Mouse (Mus musculus) megakaryocyte progenitor cell, adult 5-6 weeks (primary cell): ENCODE data around the gene Irf5. TPM values are rescaled to one million over a fixed set of nuclear protein-coding genes. Genes with fewer than 3 reads are reported as not detected.

ENCODE experiments used
- ATAC-seq: replicated peaks from 2 replicates; pipeline ENCODE4 v1.8.0; 2016; ENCODE audit warnings: mild to moderate bottlenecking, moderate TSS enrichment, inconsistent platforms; ENCODE audit not compliant: poor library complexity
- total RNA-seq, 2 experiments: library from RNA; stranded (forward) in 1 of 2; stranded (reverse) in 1 of 2; fragments of 157-497, 149-512 nt in 1 of 2; fragments of 200-1000 nt in 1 of 2; gene quantifications; 2 replicates each; pipeline versions ENCODE4 v1.2.3 to v1.2.4; 2015 to 2017

Gene Irf5
- total RNA-seq (2015) (6.1 and 11.5 TPM in 2 replicates), total RNA-seq (2017) (14.4 and 18.1 TPM in 2 replicates)

DNA sequence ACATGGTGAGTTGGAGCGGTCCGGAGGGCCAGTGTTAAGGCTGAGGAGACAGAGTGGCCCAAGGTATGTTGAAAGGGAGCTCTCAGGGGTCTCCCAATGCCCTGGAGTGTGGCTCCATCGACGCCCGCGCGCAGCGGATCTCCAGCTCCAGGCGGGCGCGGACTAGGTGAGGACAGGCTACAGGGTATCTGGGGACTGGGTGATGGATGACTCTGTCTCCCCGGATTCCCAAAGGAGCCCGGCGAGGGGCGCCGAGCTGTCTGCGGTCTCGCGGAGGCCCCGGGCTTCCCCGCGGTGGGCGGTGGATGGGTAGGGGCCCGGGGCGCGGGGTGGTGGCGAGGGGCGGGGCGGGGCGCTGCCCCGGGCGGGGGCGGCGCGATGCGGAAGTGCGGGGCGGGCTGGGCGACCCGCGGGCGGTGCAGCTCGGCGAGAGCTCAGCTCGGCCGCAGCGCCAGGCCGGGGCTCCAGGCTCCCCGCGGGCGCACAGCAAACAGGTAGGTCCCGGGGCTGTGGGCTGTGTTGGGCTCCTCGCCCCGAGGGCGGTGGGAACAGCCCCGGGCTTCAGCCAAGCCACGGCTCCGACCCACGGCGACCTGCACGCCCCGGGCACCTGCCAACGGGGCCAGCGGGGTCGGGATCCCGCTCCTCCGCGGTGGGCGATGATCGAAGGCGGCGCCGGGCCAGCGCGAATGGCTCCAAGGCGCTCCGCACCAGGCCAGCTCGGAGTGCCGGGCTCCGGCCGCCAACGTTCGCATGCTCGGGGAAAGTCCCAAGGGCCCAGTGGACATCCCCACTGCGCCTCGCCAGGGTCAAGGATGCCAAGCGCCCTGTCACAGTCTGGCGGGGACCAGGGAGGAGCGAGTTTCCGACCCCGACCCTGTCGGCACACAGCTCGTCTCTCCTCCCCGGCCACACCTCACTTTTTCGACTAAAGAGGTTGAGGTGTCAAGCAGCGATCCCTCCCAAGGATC, at the start of gene Irf5:
Gene Irf5, plus strand, starts transcription at position 345 of the 971 bp plus-strand sequence.
- no peak for ATAC-seq

DNA sequence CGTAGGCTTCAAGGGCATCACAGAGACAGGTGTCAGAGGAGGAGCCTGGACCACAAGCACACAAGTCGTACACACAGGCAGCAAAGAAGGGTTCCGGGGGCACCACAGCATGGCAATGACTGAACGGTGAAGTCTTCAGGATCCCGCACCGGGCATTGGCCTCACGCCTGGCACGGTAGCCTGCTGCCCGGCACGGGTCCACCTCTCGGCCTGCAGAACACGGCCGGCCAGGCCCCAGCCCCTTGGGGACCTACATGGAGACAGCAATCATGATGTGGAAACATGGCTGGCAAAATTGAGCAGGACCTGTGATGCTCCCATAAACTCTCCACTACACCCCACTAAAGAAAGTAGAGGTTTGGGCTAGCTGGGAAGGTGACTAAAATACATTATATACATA, 43.7 kb upstream of the Irf5 start:
- ATAC-seq, result no peak

DNA sequence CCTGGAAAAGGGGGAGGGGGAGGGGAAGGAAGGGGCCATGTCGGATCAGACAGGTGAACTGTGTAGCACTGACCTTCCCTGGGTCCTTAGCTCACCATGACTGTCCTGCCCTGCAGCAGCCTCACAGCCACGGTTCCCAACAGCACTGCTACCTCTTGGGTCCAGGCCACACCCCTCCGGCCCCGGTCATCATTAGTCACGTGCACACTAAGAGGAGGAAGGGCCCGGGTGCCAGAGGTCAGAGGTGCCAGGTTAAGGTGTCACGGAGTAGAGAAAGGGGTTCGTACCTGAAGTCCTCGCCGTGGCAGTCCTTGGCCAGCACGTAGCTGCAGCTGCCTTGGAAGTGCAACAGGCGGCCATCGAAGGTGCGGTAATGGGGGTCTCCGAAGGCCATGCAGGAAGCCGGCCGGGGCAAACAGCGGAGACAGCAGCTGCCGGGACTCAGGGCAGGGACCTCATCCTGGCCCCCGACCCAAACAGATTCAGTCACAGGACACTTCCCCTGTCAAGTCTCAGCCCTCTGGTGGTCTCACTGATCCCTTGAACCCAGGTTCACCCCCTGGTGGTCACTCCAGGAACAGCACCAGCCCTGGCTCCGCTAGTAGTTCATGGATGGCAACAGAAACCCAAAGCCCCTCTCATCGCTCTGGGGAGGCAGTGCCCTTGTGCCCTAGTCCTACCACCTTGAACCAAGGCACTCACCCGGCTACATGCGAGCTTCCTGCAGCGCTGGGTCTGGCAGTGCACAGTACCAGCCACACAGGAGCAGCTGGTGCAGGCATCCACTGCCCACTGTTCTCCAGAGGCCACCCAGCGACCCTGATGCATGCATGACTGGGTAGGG, 41.5 kb upstream of the Irf5 start:
- peak; percentile 87 for ATAC-seq

DNA sequence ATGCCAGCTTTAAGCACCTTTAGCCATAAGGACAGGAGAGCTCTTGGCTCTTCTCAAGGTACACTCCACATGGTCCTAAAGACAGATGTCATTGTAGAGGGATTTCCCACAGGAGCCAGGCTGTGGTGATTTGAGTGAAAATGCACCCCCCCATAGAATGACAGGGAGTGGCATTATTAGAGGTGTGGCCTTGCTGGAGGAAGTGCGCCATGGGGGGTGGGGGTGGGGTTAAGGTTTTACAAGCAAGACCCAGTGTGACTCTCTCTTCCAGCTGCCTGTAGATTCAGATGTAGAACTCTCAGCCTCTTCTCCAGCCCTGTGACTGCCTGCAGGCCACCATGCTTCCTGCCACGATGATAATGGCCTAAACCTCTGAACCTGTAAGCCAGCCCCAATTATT, 40.5 kb upstream of the Irf5 start:
- ATAC-seq, result no peak

DNA sequence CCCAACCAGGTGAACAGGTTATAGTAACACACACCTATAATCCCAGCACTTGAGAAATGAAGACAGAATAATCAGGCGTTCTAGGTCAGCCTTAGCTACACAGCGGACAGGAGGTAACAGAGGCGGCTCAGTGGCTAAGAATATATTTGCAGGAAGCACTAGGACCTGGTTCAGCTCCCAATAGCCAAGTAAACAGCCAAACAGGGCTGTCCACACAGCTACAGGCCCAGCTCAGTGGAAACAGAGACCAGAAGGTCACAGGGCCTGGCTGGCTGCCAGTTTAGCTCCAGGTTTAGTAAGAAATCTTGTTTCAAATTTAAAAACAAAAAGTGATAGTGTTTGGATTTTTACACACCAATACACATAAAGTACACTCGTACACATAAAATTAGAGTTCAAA, 32.3 kb upstream of the Irf5 start:
- ATAC-seq, result no peak

DNA sequence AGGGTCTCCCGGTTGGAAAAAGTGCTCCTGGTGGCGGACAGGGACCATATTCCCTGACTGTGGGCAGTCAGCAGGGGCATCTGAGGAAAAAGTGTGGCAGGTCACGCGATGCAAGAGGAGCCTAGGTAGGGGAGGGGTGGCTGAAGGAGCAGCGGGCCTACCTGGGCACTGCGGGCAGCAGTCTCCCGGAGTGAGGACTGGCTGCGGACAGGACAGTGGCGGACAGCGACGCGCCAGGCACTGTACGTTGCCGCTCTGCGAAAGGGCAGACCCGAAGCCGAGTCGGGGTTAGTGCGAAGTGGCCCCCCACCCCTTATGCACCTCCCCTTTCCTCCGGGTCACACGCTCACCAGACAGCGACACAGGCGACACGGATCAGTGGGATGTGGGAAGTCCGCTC, 30.2 kb upstream of the Irf5 start:
- ATAC-seq, result no peak

DNA sequence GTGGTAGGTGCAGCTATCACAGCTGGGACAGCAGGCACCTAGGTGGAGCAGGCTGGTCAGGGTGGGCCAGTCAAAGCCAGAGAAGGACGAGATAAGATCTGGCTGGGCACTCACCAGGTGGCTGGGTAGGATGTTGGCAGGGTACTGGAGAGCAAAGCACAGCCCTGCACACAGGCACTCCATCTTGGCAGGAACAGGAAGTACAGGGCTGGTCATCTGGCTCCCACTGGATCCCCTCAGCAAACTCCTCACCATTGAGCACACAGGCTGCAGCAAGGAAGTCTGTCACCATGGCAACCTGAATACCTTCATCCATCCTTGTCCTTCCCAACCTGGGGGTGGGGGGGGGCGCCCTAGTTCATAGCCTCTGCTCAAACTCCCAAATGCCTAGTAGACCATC, 28.6 kb upstream of the Irf5 start:
- no peak for ATAC-seq

DNA sequence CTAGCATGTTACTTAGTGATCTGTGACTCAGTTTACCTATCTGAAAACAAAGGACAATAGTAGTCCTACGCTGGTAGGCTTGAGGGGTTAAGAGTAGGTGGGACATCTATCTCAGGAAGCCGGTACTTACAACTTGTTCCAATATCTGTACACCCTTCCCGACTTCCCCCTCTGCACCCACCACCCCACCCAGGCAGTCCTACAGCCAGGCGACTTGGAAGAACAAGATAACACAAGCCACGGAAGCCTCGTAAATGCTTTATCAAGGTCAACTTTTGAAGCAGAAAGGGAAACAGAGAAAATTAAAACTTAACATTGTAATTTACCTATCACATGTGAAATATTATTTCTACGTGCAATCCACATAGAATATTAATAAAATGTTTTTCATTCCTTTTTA, 26.2 kb upstream of the Irf5 start:
- ATAC-seq, result no peak

DNA sequence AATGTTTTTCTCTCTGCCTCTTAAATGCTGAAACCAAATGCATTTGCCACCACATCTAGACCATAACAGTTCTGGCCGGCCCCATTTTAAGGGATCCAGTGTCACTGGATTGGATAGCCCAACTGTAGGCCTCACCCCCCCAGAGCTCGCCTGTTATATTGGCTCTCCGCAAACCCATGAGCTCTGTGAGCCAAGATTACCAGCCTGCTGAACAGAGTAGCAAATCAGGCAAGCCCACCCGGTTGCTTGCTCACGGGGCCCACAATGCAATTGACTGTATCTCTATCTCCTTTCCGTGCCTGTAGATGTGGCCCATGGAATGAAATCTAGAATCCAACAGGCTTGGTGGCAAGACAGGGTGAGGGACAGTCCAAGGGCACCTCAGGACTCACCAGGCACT, 25.6 kb upstream of the Irf5 start:
- no peak for ATAC-seq

DNA sequence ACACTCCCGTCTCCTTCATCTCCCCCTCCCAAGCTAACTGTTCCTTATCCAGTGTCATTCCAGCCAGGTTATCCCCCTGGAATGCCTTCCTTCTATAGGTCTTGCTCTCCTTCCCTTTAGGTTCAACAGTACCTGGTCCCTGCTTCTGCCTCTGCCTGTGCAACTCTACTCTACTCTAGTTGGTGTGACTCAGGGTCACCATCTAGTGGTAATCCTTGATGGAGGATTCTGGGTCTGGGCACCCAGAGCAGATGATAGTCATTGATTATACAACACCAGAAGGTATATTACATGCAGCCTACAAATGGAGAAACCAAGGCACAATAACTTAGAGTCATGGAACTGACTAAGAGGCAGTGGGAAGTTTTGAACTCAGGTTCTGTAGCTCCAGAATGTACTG, 24.8 kb upstream of the Irf5 start:
- peak; percentile 65 for ATAC-seq

DNA sequence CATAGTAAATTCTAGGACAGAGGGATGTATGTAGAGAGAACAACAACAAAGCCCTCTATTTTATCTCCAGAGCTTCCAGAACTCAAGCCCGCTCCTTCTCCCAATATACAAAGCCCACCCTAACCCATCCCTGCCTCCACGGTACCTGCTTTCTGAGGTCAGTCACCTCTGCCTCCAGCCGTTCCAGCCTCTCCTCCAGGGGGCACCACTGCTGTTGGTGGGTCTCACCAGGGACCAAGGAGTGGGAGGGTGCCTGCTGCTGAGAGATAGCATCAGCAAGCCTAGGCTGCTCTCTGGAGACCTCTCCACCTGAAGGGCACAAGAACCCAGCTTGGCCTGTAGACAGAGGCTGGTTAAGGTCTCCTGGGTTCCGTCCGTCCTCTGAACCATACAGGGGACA, 20.9 kb upstream of the Irf5 start:
- ATAC-seq, result no peak

DNA sequence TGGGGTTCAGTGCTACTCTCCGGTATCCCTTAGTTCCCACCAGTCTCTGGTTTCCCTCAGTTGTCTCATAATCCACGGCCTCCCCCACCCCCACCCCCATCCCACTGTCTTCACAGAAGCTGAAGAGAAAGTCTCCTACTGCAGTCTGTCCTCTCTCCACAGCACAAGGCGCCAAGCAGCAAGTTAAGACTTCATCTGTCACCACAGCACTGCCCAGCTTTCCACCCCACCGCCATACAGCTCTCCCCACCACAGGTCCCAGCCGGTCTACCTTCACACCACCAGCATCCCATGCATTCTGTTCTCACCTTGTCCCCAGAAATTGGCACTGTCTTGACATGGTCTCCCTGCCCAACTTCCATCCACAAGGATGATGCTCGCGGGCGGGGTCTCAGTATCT, 19.6 kb upstream of the Irf5 start:
- no peak for ATAC-seq

DNA sequence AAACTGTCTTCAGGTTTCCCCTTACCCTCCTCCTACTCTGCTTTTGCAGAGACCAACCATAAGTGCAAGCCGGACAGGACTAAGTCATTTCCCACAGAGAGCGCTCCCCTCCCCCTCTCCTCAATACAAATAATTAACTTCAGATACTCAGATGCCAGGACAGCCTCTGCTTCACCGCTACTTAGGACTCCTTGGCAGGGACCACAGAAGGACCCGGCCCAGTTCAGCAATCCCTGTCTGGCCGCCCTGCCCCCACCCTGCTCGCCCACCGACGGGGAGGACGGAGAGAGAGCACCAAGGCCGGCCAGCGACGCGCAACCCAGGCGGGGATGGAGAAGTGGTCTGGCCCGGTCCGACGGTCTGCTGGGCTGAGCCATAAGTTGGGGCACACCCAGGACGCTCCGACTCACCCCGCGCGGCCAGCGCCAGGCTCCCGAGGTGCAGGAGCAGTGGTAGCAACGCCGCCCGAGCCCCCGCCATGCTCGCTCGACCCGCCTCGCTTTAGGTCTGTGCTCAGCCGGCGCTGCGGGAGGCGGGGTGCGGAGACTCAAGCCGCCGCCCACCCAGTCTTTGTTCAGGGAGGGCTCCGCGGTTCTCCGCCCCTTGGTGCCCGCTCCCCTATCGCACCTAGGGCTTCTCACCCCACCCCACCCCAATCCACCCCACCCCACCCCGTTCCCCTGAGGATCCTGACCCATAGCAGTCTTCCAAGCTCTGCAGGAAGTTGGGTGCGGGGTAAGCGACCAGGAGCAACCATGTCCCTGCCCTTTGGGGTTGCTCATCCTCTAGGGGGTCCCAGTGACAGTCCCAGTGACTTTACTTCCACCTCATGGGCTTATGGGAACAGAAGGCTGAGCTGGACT, 18.7 kb upstream of the Irf5 start, which contains the start of gene Kcp:
Gene Kcp, minus strand, starts transcription at position 506 of the 863 bp plus-strand sequence.
- ATAC-seq, result peak; percentile 53

DNA sequence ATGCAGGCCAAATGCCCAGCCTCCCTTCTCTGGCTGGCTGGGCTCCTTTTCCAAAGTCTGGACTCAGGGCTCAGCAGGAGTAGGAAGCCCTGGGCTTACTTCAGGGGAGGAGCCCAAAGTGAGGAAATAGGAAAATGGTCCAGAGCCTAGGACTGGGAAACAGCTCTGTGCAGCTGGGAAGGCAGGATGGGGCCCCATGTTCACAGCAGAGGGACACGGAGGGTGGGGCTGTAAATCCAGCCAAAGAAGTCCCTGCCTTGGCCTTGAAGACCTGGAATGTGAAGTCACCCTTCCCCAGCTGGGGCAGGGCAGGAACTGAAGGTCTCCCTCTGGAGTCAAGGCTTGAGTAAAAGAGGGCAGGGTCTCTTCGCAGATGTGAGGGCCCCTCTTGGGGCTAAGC, 17.3 kb upstream of the Irf5 start:
- ATAC-seq, result no peak

DNA sequence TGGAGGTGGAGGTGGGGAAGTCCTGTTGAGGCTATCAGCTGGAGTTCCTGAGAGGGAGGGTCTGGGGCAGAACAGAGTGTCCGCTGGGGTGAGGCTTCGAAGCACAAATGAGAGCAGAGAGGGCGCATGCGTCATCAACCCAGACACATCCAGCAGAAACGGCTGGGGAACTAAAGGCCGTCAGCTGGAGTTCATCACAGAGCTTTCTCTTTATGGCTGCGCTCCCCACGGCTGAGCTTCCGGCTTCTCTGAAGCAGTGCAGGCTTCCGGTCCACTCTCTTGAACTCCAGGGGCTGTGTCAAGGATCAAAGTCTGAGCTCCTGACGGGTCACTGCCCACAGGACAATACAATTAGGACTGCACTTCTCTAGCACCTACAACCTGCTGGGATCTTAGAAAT, 13.1 kb upstream of the Irf5 start:
- ATAC-seq, result peak; percentile 59

DNA sequence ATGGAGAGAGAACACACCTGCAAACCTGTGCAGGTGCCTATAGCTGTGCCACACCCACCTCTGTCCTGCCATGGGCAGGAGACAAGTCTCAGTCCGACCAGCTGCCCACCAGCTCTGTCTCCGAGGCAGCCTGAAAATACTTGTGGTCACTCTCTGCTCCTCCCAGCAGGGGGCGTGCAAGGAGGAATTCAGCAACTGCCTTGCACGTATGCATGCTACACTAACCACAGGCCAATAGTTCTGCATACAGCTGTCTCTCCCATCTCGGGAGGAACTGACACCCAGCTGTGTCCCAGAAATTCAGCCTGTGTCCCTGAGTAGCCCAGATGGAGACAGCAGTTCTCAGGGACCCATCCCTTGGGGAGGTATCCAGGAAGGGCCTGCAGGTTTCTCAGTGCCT, 9.3 kb upstream of the Irf5 start:
- ATAC-seq, result peak; percentile 96

DNA sequence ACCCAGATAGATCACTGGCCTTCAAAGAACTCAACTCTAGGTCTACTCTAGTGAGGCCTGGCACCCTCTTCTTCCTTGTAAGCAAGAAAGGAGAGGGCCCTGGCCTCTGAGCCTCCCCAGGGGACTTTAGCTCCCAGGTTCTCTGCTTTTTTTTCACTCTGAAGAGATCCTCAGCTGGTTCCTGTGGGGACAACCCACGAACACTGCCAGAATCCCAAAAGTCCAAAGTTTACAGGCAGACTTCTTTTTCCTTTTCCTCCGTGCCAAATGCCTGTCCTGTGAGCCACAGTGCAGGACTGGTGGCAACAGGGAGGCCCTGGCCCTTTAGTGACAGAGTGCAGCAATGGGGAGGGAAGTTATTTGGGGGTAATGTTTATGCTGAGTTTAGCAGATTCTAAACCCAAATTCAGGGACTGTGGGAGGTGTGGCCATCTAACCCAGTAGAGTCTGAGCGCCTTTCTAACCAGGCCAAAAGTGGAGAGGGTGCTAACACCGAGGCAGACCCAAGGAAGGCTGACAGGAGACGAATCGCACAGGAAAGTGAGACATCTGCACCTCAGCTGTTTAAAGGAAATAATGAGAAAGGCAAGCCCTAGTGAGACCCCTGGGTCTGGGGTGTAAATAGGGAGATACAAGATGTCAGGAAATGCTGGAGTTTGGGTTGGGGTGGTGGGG, 3.7 kb upstream of the Irf5 start:
- no peak for ATAC-seq

DNA sequence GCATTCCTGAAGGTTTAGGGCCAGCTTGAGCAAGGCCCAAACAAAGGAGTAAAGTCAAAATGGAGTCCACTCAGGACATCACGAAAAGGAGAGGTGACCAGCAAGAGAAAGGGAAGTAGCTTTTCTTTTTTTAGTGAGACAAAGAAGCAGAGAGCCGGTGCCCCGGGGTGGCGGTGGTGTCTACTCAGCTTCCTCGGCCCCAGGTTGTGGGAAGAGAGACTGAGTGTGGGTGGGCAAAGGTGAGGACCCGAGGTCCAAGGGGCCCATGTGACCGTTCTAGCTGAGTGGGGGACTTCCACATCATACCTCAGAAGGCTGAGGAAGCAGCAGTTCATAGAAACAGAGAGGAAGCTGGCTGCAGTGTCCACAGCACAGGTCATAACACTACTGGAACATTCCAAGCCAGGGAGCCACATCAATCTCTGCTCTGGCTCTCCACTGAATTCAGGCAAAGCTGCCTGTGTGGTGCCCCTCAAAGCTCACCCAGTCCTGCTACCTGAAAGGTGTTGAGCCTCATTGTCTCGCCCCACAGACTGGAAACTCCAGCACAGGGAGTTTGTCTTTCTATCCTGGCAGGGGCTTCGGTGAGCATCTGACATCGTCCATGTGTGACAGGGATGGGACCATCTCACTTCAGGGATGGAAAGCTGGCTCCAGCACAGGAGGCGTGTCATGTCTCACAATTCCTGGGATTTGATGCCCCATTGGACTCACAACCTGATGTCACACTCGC, 3.0 kb upstream of the Irf5 start:
- no peak for ATAC-seq

DNA sequence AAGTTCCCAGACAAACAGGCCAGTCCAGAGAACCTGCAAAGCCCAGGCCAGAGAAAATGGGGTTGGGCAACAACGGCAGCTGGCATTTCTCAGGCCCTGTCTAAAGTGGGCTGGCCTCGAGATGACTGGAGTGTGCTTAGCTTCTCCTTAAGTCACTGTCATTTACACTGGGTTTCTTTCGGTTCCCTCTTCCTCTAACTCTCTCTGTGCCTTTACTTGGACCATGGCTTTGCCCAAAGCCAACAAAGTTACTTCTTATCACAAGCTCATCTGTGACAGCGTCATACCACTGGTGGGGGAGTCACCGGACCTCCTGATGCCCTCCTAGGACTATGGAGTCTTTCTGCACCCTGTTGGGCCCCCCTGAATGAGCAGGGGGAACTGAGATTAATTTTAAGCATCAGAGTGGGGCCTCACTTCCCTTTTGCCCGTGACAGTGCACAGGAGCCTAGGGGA, 2.4 kb upstream of the Irf5 start:
- peak; percentile 64 for ATAC-seq
